Mouse (Mus musculus) testis, adult 2 months (tissue): ENCODE data around the gene Camta2.

ENCODE experiments used
- CTCF ChIP-seq: fragments of 200-500 bp; IDR thresholded peaks from 2 replicates; pipeline ENCODE4 v1.5.1; 2012; ENCODE audit warnings: low read depth, mild to moderate bottlenecking, inconsistent platforms, low read length, moderate library complexity; ENCODE audit not compliant: control insufficient read depth, insufficient read depth, insufficient replicate concordance
- POLR2A ChIP-seq: fragments of 200-500 bp; IDR thresholded peaks from 2 replicates; pipeline ENCODE4 v1.6.1; 2012; ENCODE audit warnings: low read depth, mild to moderate bottlenecking, inconsistent platforms, low read length, moderate library complexity; ENCODE audit not compliant: control insufficient read depth

GRCm38 (mm10) chr11:70718481-70718880 lies 30.6 kb upstream of the Camta2 start:
- TF ChIP-seq CTCF (no peak), POLR2A (no peak)
